31 mouse cellular contexts compared by ENCODE assay signal in the genomic region with DNA sequence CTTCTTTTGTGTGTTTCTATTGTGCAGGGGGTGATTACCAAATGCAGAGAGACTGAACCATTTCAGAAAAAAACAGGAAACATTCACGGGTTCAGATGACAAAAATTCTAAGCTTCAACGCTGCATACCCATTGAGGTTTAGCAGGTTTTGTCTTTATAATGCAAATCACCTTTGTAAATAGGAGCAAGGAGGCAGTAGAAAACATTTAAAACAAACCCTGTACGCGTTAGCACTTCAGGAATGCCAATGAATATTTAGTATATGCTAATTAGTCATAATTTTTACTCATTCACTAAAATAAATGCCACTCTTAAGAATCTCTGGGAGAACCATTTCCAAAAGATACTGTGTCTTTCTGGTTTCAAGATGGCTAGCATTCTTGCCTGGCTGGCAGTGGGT.
DNase-seq lines count a peak whose midpoint lies in the region; ATAC-seq and TF ChIP-seq lines count a peak whose summit lies in the region.
"Had no signal": no experiment of that assay in that cellular context is flagged by ENCODE, and none has a peak within 500 bp of the region (broad histone marks: within the 10 kb centered on the region; RNA-seq: fewer than 3 reads in every experiment).

No protein-coding gene starts in this region.

- peak; percentile 66; the same call in 1 of the 2 replicates for ATAC-seq in forebrain, embryonic 13.5 days
- ATAC-seq in forebrain, postnatal 0 days: peak; percentile 54; the same call in 1 of the 2 replicates
- ATAC-seq in monocyte, adult 5-6 weeks (replicated peaks; ENCODE audit: insufficient number of reproducible peaks, low FRiP score, low TSS enrichment, poor library complexity, severe bottlenecking): no peak
- ATAC-seq: hindbrain, postnatal 0 days; inflammation-experienced regulatory T-cells, adult 6 months; intestine, embryonic 16.5 days had no signal

- TF ChIP-seq CTCF in forebrain, postnatal 0 days (IDR thresholded peaks at IDR 0.05; ENCODE audit: low read depth): no peak

- H3K27ac ChIP-seq in forebrain, embryonic 13.5 days: no peak overlapping the region
- H3K27ac ChIP-seq in forebrain, embryonic 10.5 days: no peak overlapping the region
- no peak overlapping the region for H3K27ac ChIP-seq in forebrain, postnatal 0 days (ENCODE audit: low read depth, low read length)
- H3K27ac ChIP-seq: embryonic facial prominence, embryonic 10.5 days; embryonic facial prominence, embryonic 13.5 days; gastrocnemius, adult 2 months; heart, embryonic 15.5 days; hindbrain, embryonic 14.5 days; hindbrain, postnatal 0 days had no signal

- no peak overlapping the region for H3K9ac ChIP-seq in forebrain, embryonic 13.5 days
- H3K9ac ChIP-seq in forebrain, postnatal 0 days: no peak overlapping the region
- H3K9ac ChIP-seq: embryonic facial prominence, embryonic 13.5 days; heart, embryonic 12.5 days; heart, embryonic 15.5 days; hindbrain, embryonic 14.5 days had no signal

- H3K9me3 ChIP-seq in forebrain, embryonic 13.5 days (replicated peaks): no peaks in the 10 kb centered on the region
- H3K9me3 ChIP-seq in forebrain, embryonic 10.5 days: no peaks in the 10 kb centered on the region
- H3K9me3 ChIP-seq in forebrain, postnatal 0 days (ENCODE audit: low read length): no peaks in the 10 kb centered on the region
- H3K9me3 ChIP-seq: embryonic facial prominence, embryonic 10.5 days; embryonic facial prominence, embryonic 13.5 days; heart, embryonic 12.5 days; heart, embryonic 15.5 days had no signal

- H3K4me3 ChIP-seq in forebrain, embryonic 13.5 days: no peak overlapping the region
- no peak overlapping the region for H3K4me3 ChIP-seq in forebrain, embryonic 10.5 days
- H3K4me3 ChIP-seq in forebrain, postnatal 0 days (ENCODE audit: low read depth, low read length): no peak overlapping the region
- H3K4me3 ChIP-seq: embryonic facial prominence, embryonic 10.5 days; embryonic facial prominence, embryonic 13.5 days; erythroblast, embryonic 14.5 days; gastrocnemius, adult 2 months; heart, embryonic 12.5 days; heart, embryonic 15.5 days had no signal

- intact Hi-C loops in heart, postnatal 10 days (cut with DNase I): no loop called here

- peaks cover 13% of the 10 kb centered on the region for H3K4me1 ChIP-seq in forebrain, embryonic 13.5 days
- H3K4me1 ChIP-seq in forebrain, embryonic 10.5 days: peaks cover 6% of the 10 kb centered on the region; the same call in 1 of the 2 replicates
- no peaks in the 10 kb centered on the region for H3K4me1 ChIP-seq in forebrain, postnatal 0 days (ENCODE audit: insufficient read depth)
- H3K4me1 ChIP-seq: embryonic facial prominence, embryonic 10.5 days; embryonic facial prominence, embryonic 13.5 days had no signal

- H3K4me2 ChIP-seq in forebrain, embryonic 13.5 days: no peak overlapping the region
- no peak overlapping the region for H3K4me2 ChIP-seq in forebrain, postnatal 0 days (ENCODE audit: low read depth)
- H3K4me2 ChIP-seq: embryonic facial prominence, embryonic 13.5 days; heart, embryonic 12.5 days; heart, embryonic 15.5 days; hindbrain, embryonic 14.5 days had no signal

- 11% methylated on average over 4 of the region's 4 CpGs for WGBS in forebrain, embryonic 13.5 days
- 39% methylated on average over 4 of the region's 4 CpGs for WGBS in forebrain, embryonic 10.5 days
- WGBS in forebrain, postnatal 0 days: 11% methylated on average over 4 of the region's 4 CpGs

- no peaks in the 10 kb centered on the region for H3K27me3 ChIP-seq in forebrain, embryonic 13.5 days
- no peaks in the 10 kb centered on the region for H3K27me3 ChIP-seq in forebrain, embryonic 10.5 days (ENCODE audit: poor library complexity, severe bottlenecking)
- no peaks in the 10 kb centered on the region for H3K27me3 ChIP-seq in forebrain, postnatal 0 days (ENCODE audit: insufficient read depth, low read length)
- H3K27me3 ChIP-seq: CH12.LX; embryonic facial prominence, embryonic 13.5 days; heart, embryonic 12.5 days; heart, embryonic 15.5 days had no signal

- no peak for DNase-seq in forebrain, embryonic 10.5 days (ENCODE audit: extremely low spot score, low spot score)
- peak; percentile 4 for DNase-seq in heart, adult 11 months
- no peak for DNase-seq in heart, postnatal 10 days
- peak; percentile 3 for DNase-seq in ZHBTc4 (ENCODE audit: low read depth, low spot score)
- peak; percentile 13 for DNase-seq in forebrain, postnatal 0 days
- DNase-seq in cerebellum, adult 9-11 months: no peak
- DNase-seq: adrenal gland, adult 2 months; adrenal gland, postnatal 25 days; cerebellum, adult 2 months; cerebellum, postnatal 10 days; cerebellum, postnatal 36 days; embryo, embryonic 11 days; gastrocnemius, adult 2 months; gastrocnemius, postnatal 14 days; heart, adult 18-20 months; heart, postnatal 14 days; heart, postnatal 4 days; kidney, adult 18-20 months; kidney, adult 9 months had no signal

- H3K36me3 ChIP-seq in forebrain, embryonic 13.5 days (ENCODE audit: poor library complexity, severe bottlenecking): no peaks in the 10 kb centered on the region
- no peaks in the 10 kb centered on the region for H3K36me3 ChIP-seq in forebrain, embryonic 10.5 days (replicated peaks)
- H3K36me3 ChIP-seq in forebrain, postnatal 0 days (ENCODE audit: insufficient read depth): no peaks in the 10 kb centered on the region
- H3K36me3 ChIP-seq: embryonic facial prominence, embryonic 10.5 days; embryonic facial prominence, embryonic 13.5 days; heart, embryonic 12.5 days; heart, embryonic 15.5 days had no signal

Comparison
In these comparisons a context has a peak if more than half of its experiments do, and no peak if none do; other contexts are left out.
1. DNase-seq: peak in heart, adult 11 months (single experiment), ZHBTc4 (single experiment) and forebrain, postnatal 0 days (single experiment); none in forebrain, embryonic 10.5 days (single experiment), heart, postnatal 10 days (0 of 2) and cerebellum, adult 9-11 months (single experiment).